Mouse (Mus musculus) erythroblast, adult 5-6 weeks (primary cell): ENCODE measurements around the gene Eipr1. TPM values are rescaled to one million over a fixed set of nuclear protein-coding genes. Genes with fewer than 3 reads are reported as not detected.
"Not testable (repeated sequence)": the region's sequence is repeated elsewhere in the genome, so short reads cannot be mapped to it uniquely, and the experiment has no call there.

ENCODE experiments used
- ATAC-seq: replicated peaks from 2 replicates; pipeline ENCODE4 v1.8.0; 2016; ENCODE audit warnings: moderate number of reproducible peaks, mild to moderate bottlenecking, moderate TSS enrichment, inconsistent platforms; ENCODE audit not compliant: poor library complexity, low FRiP score, severe bottlenecking
- total RNA-seq, 2 experiments: library from RNA; stranded (forward) in 1 of 2; stranded (reverse) in 1 of 2; fragments of 150-400 nt in 1 of 2; fragments of 200-764, 138-1000 nt in 1 of 2; gene quantifications; 2 replicates each; pipeline versions ENCODE4 v1.2.3 to v1.2.4; 2015 to 2017; ENCODE audit warnings: low replicate concordance in 2 of 2

Gene Eipr1
- total RNA-seq, 2 experiments from 2014 or later = 20.8 to 41.1 TPM

- ATAC-seq = not testable (repeated sequence)
Observed at GRCm38 (mm10) chr12:28914056-28914455, 162.5 kb downstream of the Eipr1 start.

Other genes with a start within 250 kb of the Eipr1 start
- gene Dcdc2c, start 199.4 kb upstream of the Eipr1 start, total RNA-seq (2015; ENCODE audit: low replicate concordance) = not detected in 2 replicates
- not detected in 2 replicates for gene Dcdc2c, start 199.4 kb upstream of the Eipr1 start, total RNA-seq (2017; ENCODE audit: low replicate concordance)
- gene Allc, start 169.3 kb upstream of the Eipr1 start, total RNA-seq (2015; ENCODE audit: low replicate concordance) = not detected in 2 replicates
- not detected in 2 replicates for gene Allc, start 169.3 kb upstream of the Eipr1 start, total RNA-seq (2017; ENCODE audit: low replicate concordance)
- 1.0 TPM in 1 of 2 replicates, not detected in the other for gene Colec11, start 128.4 kb upstream of the Eipr1 start, total RNA-seq (2015; ENCODE audit: low replicate concordance)
- not detected in 2 replicates for gene Colec11, start 128.4 kb upstream of the Eipr1 start, total RNA-seq (2017; ENCODE audit: low replicate concordance)
- gene Rps7, start 115.8 kb upstream of the Eipr1 start, total RNA-seq (2015; ENCODE audit: low replicate concordance) = 581 and 663 TPM in 2 replicates
- 566 and 639 TPM in 2 replicates for gene Rps7, start 115.8 kb upstream of the Eipr1 start, total RNA-seq (2017; ENCODE audit: low replicate concordance)
- 2.1 and 10.4 TPM in 2 replicates for gene Rnaseh1, start 102.2 kb upstream of the Eipr1 start, total RNA-seq (2015; ENCODE audit: low replicate concordance)
- 7.6 and 9.3 TPM in 2 replicates for gene Rnaseh1, start 102.2 kb upstream of the Eipr1 start, total RNA-seq (2017; ENCODE audit: low replicate concordance)
- 17.1 and 33.6 TPM in 2 replicates for gene Adi1, start 76.6 kb upstream of the Eipr1 start, total RNA-seq (2015; ENCODE audit: low replicate concordance)
- gene Adi1, start 76.6 kb upstream of the Eipr1 start, total RNA-seq (2017; ENCODE audit: low replicate concordance) = 4.9 and 5.2 TPM in 2 replicates
- gene Trappc12, start 1.3 kb upstream of the Eipr1 start, total RNA-seq (2015; ENCODE audit: low replicate concordance) = 6.9 and 13.0 TPM in 2 replicates
- 13.1 and 13.7 TPM in 2 replicates for gene Trappc12, start 1.3 kb upstream of the Eipr1 start, total RNA-seq (2017; ENCODE audit: low replicate concordance)